ENCODE assay signal across 26 mouse cellular contexts in genomic region chr4:141791951-141792350, GRCm38 (mm10). TPM values are rescaled to one million over a fixed set of nuclear protein-coding genes. Genes with fewer than 3 reads are reported as not detected.
DNase-seq lines count a peak whose midpoint lies in the region; ATAC-seq and TF ChIP-seq lines count a peak whose summit lies in the region.
"Had no signal": no experiment of that assay in that cellular context is flagged by ENCODE, and none has a peak within 500 bp of the region (broad histone marks: within the 10 kb centered on the region; RNA-seq: fewer than 3 reads in every experiment).

No protein-coding gene starts in this region.

- H3K4me3 ChIP-seq in liver, adult 2 months (ENCODE audit: insufficient read depth, low read depth, low read length), result no peak overlapping the region
- no peak overlapping the region for H3K4me3 ChIP-seq in liver, postnatal 0 days (ENCODE audit: low read depth, low read length)
- H3K4me3 ChIP-seq: forebrain, embryonic 15.5 days; limb, embryonic 12.5 days; lung, embryonic 15.5 days had no signal

- TF ChIP-seq CTCF in liver, adult 2 months (IDR thresholded peaks at IDR 0.05; ENCODE audit: low read depth, low read length), result no peak
- no peak for TF ChIP-seq CTCF in liver, postnatal 0 days (IDR thresholded peaks at IDR 0.05; ENCODE audit: low read depth)

- peak; percentile 61 for DNase-seq in cerebellum, adult 11-12 months
- no peak for DNase-seq in cerebellum, postnatal 10 days
- peak; percentile 89 for DNase-seq in liver, adult 2 months (ENCODE audit: extremely low read depth, low read depth, low spot score)
- DNase-seq in liver, result no peak
- DNase-seq in cerebellum, postnatal 14 days, result peak; percentile 38 to 42
- DNase-seq in liver, postnatal 0 days, result peak; percentile 30
- DNase-seq: adrenal gland, postnatal 36 days; gastrocnemius, postnatal 36 days; kidney, postnatal 36 days; layer of hippocampus, adult 9-11 months; thymus, adult 2 months had no signal

- no peak for TF ChIP-seq EP300 in liver, postnatal 0 days (IDR thresholded peaks at IDR 0.05; ENCODE audit: low read depth)

- TF ChIP-seq POLR2A in liver, adult 2 months (IDR thresholded peaks at IDR 0.05; ENCODE audit: extremely low read depth, insufficient read depth, low read length), result no peak

- H3K4me2 ChIP-seq in liver, postnatal 0 days (ENCODE audit: low read depth, low read length), result no peak overlapping the region
- H3K4me2 ChIP-seq: forebrain, embryonic 15.5 days; midbrain, embryonic 11.5 days had no signal

- no peaks in the 10 kb centered on the region for H3K27me3 ChIP-seq in liver, adult 2 months (ENCODE audit: control insufficient read depth, insufficient read depth, low read length)
- H3K27me3 ChIP-seq in liver, postnatal 0 days (ENCODE audit: insufficient read depth, low read length), result no peaks in the 10 kb centered on the region
- H3K27me3 ChIP-seq: embryonic facial prominence, embryonic 13.5 days; forebrain, embryonic 15.5 days; limb, embryonic 12.5 days; lung, embryonic 15.5 days had no signal

- peak overlapping the region; percentile 78 for H3K27ac ChIP-seq in liver, adult 2 months (replicated peaks; ENCODE audit: insufficient read depth, low read depth, low read length)
- H3K27ac ChIP-seq in liver, postnatal 0 days (ENCODE audit: low read depth), result peak overlapping the region; percentile 81; the same call in 1 of the 2 replicates

- WGBS in liver, adult 2 months, result 26% methylated on average over 8 of the region's 8 CpGs
- WGBS in liver, postnatal 0 days (ENCODE audit: insufficient replicate concordance), result 66% methylated on average over 8 of the region's 8 CpGs

- no peak for ATAC-seq in liver, postnatal 0 days
- ATAC-seq in erythroid progenitor cell, adult 5-6 weeks (replicated peaks; ENCODE audit: low FRiP score, poor library complexity, severe bottlenecking), result no peak
- no peak for ATAC-seq in monocyte, adult 5-6 weeks (replicated peaks; ENCODE audit: insufficient number of reproducible peaks, low FRiP score, low TSS enrichment, poor library complexity, severe bottlenecking)
- ATAC-seq: activated CD4-positive, CD25-positive, alpha-beta regulatory T cell, adult 4 months; CD4-positive, CD25-positive, alpha-beta regulatory T cell, adult 4 months; forebrain, embryonic 15.5 days had no signal

- H3K9ac ChIP-seq in liver, adult 2 months (ENCODE audit: low read depth, low read length), result no peak overlapping the region
- H3K9ac ChIP-seq in liver, postnatal 0 days (replicated peaks), result no peak overlapping the region
- H3K9ac ChIP-seq: embryonic facial prominence, embryonic 13.5 days; forebrain, embryonic 15.5 days; limb, embryonic 12.5 days; lung, embryonic 15.5 days had no signal

- H3K79me2 ChIP-seq in liver, adult 2 months (ENCODE audit: control insufficient read depth, insufficient read depth, low read length), result peaks cover 9% of the 10 kb centered on the region

- H3K36me3 ChIP-seq in liver, adult 2 months (ENCODE audit: control insufficient read depth, insufficient read depth, low read length), result peaks cover 4% of the 10 kb centered on the region; the same call in 1 of the 2 replicates
- peaks cover 17% of the 10 kb centered on the region for H3K36me3 ChIP-seq in liver, postnatal 0 days (replicated peaks; ENCODE audit: insufficient read depth, low read length)
- H3K36me3 ChIP-seq: forebrain, embryonic 15.5 days; lung, embryonic 15.5 days had no signal

- no peaks in the 10 kb centered on the region for H3K9me3 ChIP-seq in liver, postnatal 0 days (ENCODE audit: low read length)
- H3K9me3 ChIP-seq: embryonic facial prominence, embryonic 13.5 days; forebrain, embryonic 15.5 days; limb, embryonic 12.5 days; lung, embryonic 15.5 days had no signal

- peaks cover 31% of the 10 kb centered on the region for H3K4me1 ChIP-seq in liver, adult 2 months (ENCODE audit: control insufficient read depth, insufficient read depth, low read length)
- peaks cover 39% of the 10 kb centered on the region for H3K4me1 ChIP-seq in liver, postnatal 0 days (ENCODE audit: insufficient read depth)

RNA-seq across cellular contexts. Expression of gene Dnajc16, which starts 1.2 kb away (rescaled TPM):
- 3.8 and 5.4 TPM in 2 replicates for total RNA-seq in liver, adult 2 months (2014; rRNA removed)
- 5.5 and 5.6 TPM in 2 replicates for polyA plus RNA-seq in liver, adult 2 months (2012; rRNA removed)
- 2.7 TPM in 2 replicates for polyA plus RNA-seq in liver, postnatal 0 days (2015; fragmentation: Nextera tagmentation; extraction: Ambion mirVana)
- total RNA-seq in erythroid progenitor cell, adult 5-6 weeks (2015; ENCODE audit: low replicate concordance), result 16.2 and 25.2 TPM in 2 replicates
- 11.3 and 15.1 TPM in 2 replicates for total RNA-seq in erythroid progenitor cell, adult 5-6 weeks (2017; ENCODE audit: low replicate concordance)
- 5.1 to 7.6 TPM (median 6.4 TPM) in 3 replicates for total RNA-seq in monocyte, adult 5-6 weeks (2017)

RNA-seq across cellular contexts. Expression of gene Casp9, which starts 1.5 kb away (rescaled TPM):
- 8.4 and 10.5 TPM in 2 replicates for total RNA-seq in liver, adult 2 months (2014; rRNA removed)
- 10.9 and 13.3 TPM in 2 replicates for polyA plus RNA-seq in liver, adult 2 months (2012; rRNA removed)
- polyA plus RNA-seq in liver, postnatal 0 days (2015; fragmentation: Nextera tagmentation; extraction: Ambion mirVana), result 6.3 and 7.4 TPM in 2 replicates
- total RNA-seq in erythroid progenitor cell, adult 5-6 weeks (2015; ENCODE audit: low replicate concordance), result 19.8 and 22.2 TPM in 2 replicates
- 10.4 and 19.3 TPM in 2 replicates for total RNA-seq in erythroid progenitor cell, adult 5-6 weeks (2017; ENCODE audit: low replicate concordance)
- 23.4 to 41.6 TPM (median 39.5 TPM) in 3 replicates for total RNA-seq in monocyte, adult 5-6 weeks (2017)

RNA-seq across cellular contexts. Expression of gene Cela2a, which starts 34.0 kb away (rescaled TPM):
- 80.9 and 238 TPM in 2 replicates for total RNA-seq in liver, adult 2 months (2014; rRNA removed)
- 3.6 and 4.8 TPM in 2 replicates for polyA plus RNA-seq in liver, adult 2 months (2012; rRNA removed)
- 0.61 and 28.3 TPM in 2 replicates for polyA plus RNA-seq in liver, postnatal 0 days (2015; fragmentation: Nextera tagmentation; extraction: Ambion mirVana)
- total RNA-seq in erythroid progenitor cell, adult 5-6 weeks (2015; ENCODE audit: low replicate concordance), result not detected in 2 replicates
- not detected in 2 replicates for total RNA-seq in erythroid progenitor cell, adult 5-6 weeks (2017; ENCODE audit: low replicate concordance)
- not detected in 3 replicates for total RNA-seq in monocyte, adult 5-6 weeks (2017)
- total RNA-seq: adrenal gland, postnatal 36 days; gastrocnemius, postnatal 36 days; hematopoietic stem cell, adult 5-6 weeks had no signal
- polyA plus RNA-seq: CD4-positive, CD25-positive, alpha-beta regulatory T cell, adult 4 months; embryonic facial prominence, embryonic 13.5 days; forebrain, embryonic 15.5 days; limb, embryonic 12.5 days; lung, embryonic 15.5 days; macrophage; midbrain, embryonic 11.5 days; neural tube, embryonic 14.5 days had no signal

RNA-seq across cellular contexts. Expression of gene Agmat, which starts 45.5 kb away (rescaled TPM):
- 164 and 180 TPM in 2 replicates for total RNA-seq in liver, adult 2 months (2014; rRNA removed)
- polyA plus RNA-seq in liver, adult 2 months (2012; rRNA removed), result 453 and 487 TPM in 2 replicates
- 101 and 105 TPM in 2 replicates for polyA plus RNA-seq in liver, postnatal 0 days (2015; fragmentation: Nextera tagmentation; extraction: Ambion mirVana)
- 1.3 TPM in 1 of 2 replicates, not detected in the other for total RNA-seq in erythroid progenitor cell, adult 5-6 weeks (2015; ENCODE audit: low replicate concordance)
- not detected in 2 replicates for total RNA-seq in erythroid progenitor cell, adult 5-6 weeks (2017; ENCODE audit: low replicate concordance)
- not detected in 3 replicates for total RNA-seq in monocyte, adult 5-6 weeks (2017)
- total RNA-seq: hematopoietic stem cell, adult 5-6 weeks had no signal
- polyA plus RNA-seq: activated CD4-positive, CD25-positive, alpha-beta regulatory T cell, adult 4 months; CD4-positive, CD25-positive, alpha-beta regulatory T cell, adult 4 months; embryonic facial prominence, embryonic 13.5 days; forebrain, embryonic 15.5 days; limb, embryonic 12.5 days; macrophage; midbrain, embryonic 11.5 days; neural tube, embryonic 14.5 days; urinary bladder, adult 2 months had no signal

RNA-seq across cellular contexts. Expression of gene Ctrc, which starts 54.2 kb away (rescaled TPM):
- 0.34 and 0.83 TPM in 2 replicates for total RNA-seq in liver, adult 2 months (2014; rRNA removed)
- 0.24 TPM in 1 of 2 replicates, not detected in the other for polyA plus RNA-seq in liver, adult 2 months (2012; rRNA removed)
- polyA plus RNA-seq in liver, postnatal 0 days (2015; fragmentation: Nextera tagmentation; extraction: Ambion mirVana), result not detected in 2 replicates
- not detected in 2 replicates for total RNA-seq in erythroid progenitor cell, adult 5-6 weeks (2015; ENCODE audit: low replicate concordance)
- not detected in 2 replicates for total RNA-seq in erythroid progenitor cell, adult 5-6 weeks (2017; ENCODE audit: low replicate concordance)
- total RNA-seq in monocyte, adult 5-6 weeks (2017), result not detected in 3 replicates
- total RNA-seq: adrenal gland, postnatal 36 days; ES-E14; gastrocnemius, postnatal 36 days; hematopoietic stem cell, adult 5-6 weeks had no signal
- polyA plus RNA-seq: activated CD4-positive, CD25-positive, alpha-beta regulatory T cell, adult 4 months; CD4-positive, CD25-positive, alpha-beta regulatory T cell, adult 4 months; embryonic facial prominence, embryonic 13.5 days; forebrain, embryonic 15.5 days; heart, embryonic 16.5 days; limb, embryonic 12.5 days; lung, embryonic 15.5 days; macrophage; midbrain, embryonic 11.5 days; neural tube, embryonic 14.5 days; urinary bladder, adult 2 months had no signal

Comparison
In these comparisons a context has a peak if more than half of its experiments do, and no peak if none do; other contexts are left out.
1. DNase-seq: peak in cerebellum, adult 11-12 months (single experiment), liver, adult 2 months (single experiment), cerebellum, postnatal 14 days (2 of 2) and liver, postnatal 0 days (single experiment); none in cerebellum, postnatal 10 days (0 of 2) and liver (single experiment).
2. RNA of gene Cela2a, which starts 34.0 kb away (total RNA-seq): 80.9 to 238 TPM in liver, adult 2 months; not detected in erythroid progenitor cell, adult 5-6 weeks and not detected in monocyte, adult 5-6 weeks; every median in the first group is over 10 times any median in the second.